Mouse (Mus musculus) hindbrain, embryonic 12.5 days (tissue): ENCODE results near the gene Tmem98. TPM values are rescaled to one million over a fixed set of nuclear protein-coding genes. Genes with fewer than 3 reads are reported as not detected.

Experiments used
- polyA plus RNA-seq: library from polyadenylated mRNA; unstranded; fragments of >200 nt; fragmentation: Nextera tagmentation; extraction: Ambion mirVana; gene quantifications from 2 replicates; pipeline ENCODE4 v1.2.1, GENCODE M21; 2016

The Tmem98 gene
- polyA plus RNA-seq, 1 experiment from 2014 or later, result 67.4 TPM

Other genes with a start within 250 kb of the Tmem98 start
- 4.5 and 4.7 TPM in 2 replicates for gene Myo1d, start 30.1 kb upstream of the Tmem98 start, polyA plus RNA-seq
- not detected in 2 replicates for gene Spaca3, start 48.2 kb downstream of the Tmem98 start, polyA plus RNA-seq